ENCODE assay signal across 23 mouse cellular contexts in the genomic region with DNA sequence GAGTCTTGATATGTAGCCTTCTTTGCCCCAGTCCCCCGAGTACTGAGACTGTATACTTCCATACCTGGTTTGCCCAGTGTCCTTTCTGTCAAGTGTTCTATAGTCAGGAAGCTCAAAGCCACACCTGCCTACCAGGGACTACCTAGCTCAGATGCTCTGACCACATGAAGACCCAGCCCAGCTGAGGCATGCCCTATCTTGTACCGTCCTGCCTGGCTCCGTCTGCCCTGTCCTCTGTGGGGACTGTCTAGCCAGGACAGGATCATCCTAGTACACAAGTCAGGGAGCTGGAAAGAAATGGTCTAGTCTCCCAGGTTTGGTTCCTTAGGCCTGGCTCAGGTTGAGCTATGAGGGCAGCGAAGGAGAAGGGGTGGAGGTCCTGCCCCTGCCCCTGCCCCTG. TPM values are rescaled to one million over a fixed set of nuclear protein-coding genes. Genes with fewer than 3 reads are reported as not detected.
"Had no signal": no experiment of that assay in that cellular context is flagged by ENCODE, and none has a peak within 500 bp of the region (broad histone marks: within the 10 kb centered on the region; RNA-seq: fewer than 3 reads in every experiment).

No protein-coding gene starts in this region.

- H3K27me3 ChIP-seq: limb, embryonic 15.5 days; stomach, embryonic 15.5 days had no signal

- H3K9ac ChIP-seq: limb, embryonic 15.5 days; liver, embryonic 12.5 days; lung, embryonic 14.5 days; stomach, embryonic 15.5 days had no signal

- ATAC-seq: liver, embryonic 12.5 days; midbrain, embryonic 16.5 days had no signal

- H3K36me3 ChIP-seq: limb, embryonic 15.5 days; liver, embryonic 12.5 days; midbrain, embryonic 12.5 days; stomach, embryonic 15.5 days had no signal

- H3K9me3 ChIP-seq: limb, embryonic 15.5 days; liver, embryonic 12.5 days; midbrain, embryonic 12.5 days; stomach, embryonic 15.5 days had no signal

- H3K4me3 ChIP-seq: liver, embryonic 12.5 days had no signal

- DNase-seq: kidney, postnatal 10 days; kidney, postnatal 4 days; left cerebral cortex, postnatal 4 days; lung, embryonic 14.5 days; lung, postnatal 10 days; lung, postnatal 4 days; right cerebral cortex, postnatal 14 days; thymus, adult 2 months; thymus, postnatal 25 days had no signal

- H3K27ac ChIP-seq: liver, embryonic 12.5 days; midbrain, embryonic 12.5 days; stomach, embryonic 15.5 days had no signal

RNA-seq across cellular contexts. Expression of a gene that starts 19.9 kb away (rescaled TPM):
- total RNA-seq: megakaryocyte-erythroid progenitor cell, adult 5-6 weeks had no signal

RNA-seq across cellular contexts. Expression of a gene that starts 31.3 kb away (rescaled TPM):
- total RNA-seq: layer of hippocampus, adult 2 months; layer of hippocampus, postnatal 10 days; left cerebral cortex, postnatal 10 days; left cerebral cortex, postnatal 4 days; megakaryocyte-erythroid progenitor cell, adult 5-6 weeks had no signal
- polyA plus RNA-seq: liver, embryonic 12.5 days; lung, embryonic 14.5 days; midbrain, embryonic 12.5 days; midbrain, embryonic 16.5 days; neural tube, embryonic 14.5 days; spleen, adult 2 months; stomach, embryonic 15.5 days; urinary bladder, adult 2 months had no signal

RNA-seq across cellular contexts. Expression of a gene that starts 46.0 kb away (rescaled TPM):
- total RNA-seq: layer of hippocampus, adult 2 months; layer of hippocampus, postnatal 10 days; left cerebral cortex, postnatal 10 days; left cerebral cortex, postnatal 4 days; megakaryocyte-erythroid progenitor cell, adult 5-6 weeks had no signal
- polyA plus RNA-seq: limb, embryonic 15.5 days; liver, embryonic 12.5 days; liver, embryonic 16.5 days; lung, embryonic 14.5 days; midbrain, embryonic 12.5 days; midbrain, embryonic 16.5 days; neural tube, embryonic 14.5 days; spleen, adult 2 months; stomach, embryonic 15.5 days; testis, adult 2 months; thymus, adult 2 months had no signal
